Mouse (Mus musculus): ENCODE data around the gene Pde8b.

The Pde8b gene

GRCm38 (mm10) chr13:95140460-95141079 lies 109.6 kb downstream of the Pde8b start:
- no peak for DNase-seq

GRCm38 (mm10) chr13:95135326-95136150 lies 114.6 kb downstream of the Pde8b start:
- DNase-seq = no peak

- no peak for DNase-seq
Observed at GRCm38 (mm10) chr13:95131848-95132247, 118.3 kb downstream of the Pde8b start.

GRCm38 (mm10) chr13:95131041-95131440 lies 119.1 kb downstream of the Pde8b start:
- DNase-seq = no peak

GRCm38 (mm10) chr13:95127288-95127687 lies 122.8 kb downstream of the Pde8b start:
- DNase-seq = no peak

GRCm38 (mm10) chr13:95126801-95127200 lies 123.3 kb downstream of the Pde8b start:
- no peak for DNase-seq

GRCm38 (mm10) chr13:95125546-95126215 lies 124.5 kb downstream of the Pde8b start:
- DNase-seq = no peak

- DNase-seq = no peak
Observed at GRCm38 (mm10) chr13:95120570-95120969, 129.6 kb downstream of the Pde8b start.

GRCm38 (mm10) chr13:95113763-95114162 lies 136.4 kb downstream of the Pde8b start:
- no peak for DNase-seq

GRCm38 (mm10) chr13:95109555-95109954 lies 140.6 kb downstream of the Pde8b start:
- no peak for DNase-seq

GRCm38 (mm10) chr13:95108035-95108434 lies 142.1 kb downstream of the Pde8b start:
- DNase-seq = no peak

- no peak for DNase-seq
Observed at GRCm38 (mm10) chr13:95104865-95105264, 145.3 kb downstream of the Pde8b start.

GRCm38 (mm10) chr13:95102985-95103590 lies 147.0 kb downstream of the Pde8b start:
- DNase-seq = no peak

GRCm38 (mm10) chr13:95101315-95101714 lies 148.8 kb downstream of the Pde8b start:
- DNase-seq = no peak

GRCm38 (mm10) chr13:95098931-95099720 lies 151.0 kb downstream of the Pde8b start:
- no peak for DNase-seq

- no peak for DNase-seq
Observed at GRCm38 (mm10) chr13:95096646-95097045, 153.5 kb downstream of the Pde8b start.

GRCm38 (mm10) chr13:95095860-95096259 lies 154.3 kb downstream of the Pde8b start:
- no peak for DNase-seq

GRCm38 (mm10) chr13:95091546-95092445 lies 158.3 kb downstream of the Pde8b start:
- DNase-seq = no peak

GRCm38 (mm10) chr13:95087358-95087787 lies 162.8 kb downstream of the Pde8b start:
- no peak for DNase-seq

- DNase-seq = no peak
Observed at GRCm38 (mm10) chr13:95086033-95086432, 164.1 kb downstream of the Pde8b start.

- no peak for DNase-seq
Observed at GRCm38 (mm10) chr13:95082611-95083010, 167.5 kb downstream of the Pde8b start.
